Mouse (Mus musculus): ENCODE data around the gene Mien1. TPM values are rescaled to one million over a fixed set of nuclear protein-coding genes. Genes with fewer than 3 reads are reported as not detected.

Mien1 gene
- total and polyA plus RNA-seq, 3 experiments: 43.0 to 93.5 (median 88.5) TPM

Other genes starting within 250 kb of the Mien1 start
- gene Med1, start 245.7 kb downstream of the Mien1 start, total RNA-seq (2021): 10 to 100 TPM; 51.9 to 70.1 TPM
- 9.3 and 17.5 TPM in 2 replicates for gene Med1, start 245.7 kb downstream of the Mien1 start, polyA plus RNA-seq (2012; rRNA removed)
- gene Cdk12, start 235.9 kb downstream of the Mien1 start, total RNA-seq (2021): 10 to 100 TPM; 33.0 to 52.8 TPM
- 7.4 and 8.3 TPM in 2 replicates for gene Cdk12, start 235.9 kb downstream of the Mien1 start, polyA plus RNA-seq (2012; rRNA removed)
- gene Neurod2, start 109.3 kb downstream of the Mien1 start, total RNA-seq (2021): not detected
- not detected in 2 replicates for gene Neurod2, start 109.3 kb downstream of the Mien1 start, polyA plus RNA-seq (2012; rRNA removed)
- under 1 TPM; 0.17 to 0.55 TPM for gene Ppp1r1b, start 90.6 kb downstream of the Mien1 start, total RNA-seq (2021)
- 0.22 and 0.37 TPM in 2 replicates for gene Ppp1r1b, start 90.6 kb downstream of the Mien1 start, polyA plus RNA-seq (2012; rRNA removed)
- 10 to 100 TPM; 20.8 to 23.5 TPM for gene Stard3, start 80.6 kb downstream of the Mien1 start, total RNA-seq (2021)
- 65.3 and 67.8 TPM in 2 replicates for gene Stard3, start 80.6 kb downstream of the Mien1 start, polyA plus RNA-seq (2012; rRNA removed)
- gene Tcap, start 55.2 kb downstream of the Mien1 start, total RNA-seq (2021): under 1 TPM; 0.31 to 0.32 TPM
- gene Tcap, start 55.2 kb downstream of the Mien1 start, polyA plus RNA-seq (2012; rRNA removed): 0.46 and 0.54 TPM in 2 replicates
- gene Pnmt, start 52.5 kb downstream of the Mien1 start, total RNA-seq (2021): 100 to 1,000 TPM; 314 to 601 TPM
- 379 and 598 TPM in 2 replicates for gene Pnmt, start 52.5 kb downstream of the Mien1 start, polyA plus RNA-seq (2012; rRNA removed)
- 1 to 10 TPM; 4.7 to 5.9 TPM for gene Pgap3, start 38.5 kb downstream of the Mien1 start, total RNA-seq (2021)
- 18.4 and 20.3 TPM in 2 replicates for gene Pgap3, start 38.5 kb downstream of the Mien1 start, polyA plus RNA-seq (2012; rRNA removed)
- gene Erbb2, start 26.5 kb downstream of the Mien1 start, total RNA-seq (2021): 1 to 10 TPM; 2.4 to 5.9 TPM
- 7.0 and 7.2 TPM in 2 replicates for gene Erbb2, start 26.5 kb downstream of the Mien1 start, polyA plus RNA-seq (2012; rRNA removed)
- under 1 TPM; 0.35 to 0.45 TPM for gene Grb7, start 7.4 kb upstream of the Mien1 start, total RNA-seq (2021)
- 0.97 and 1.1 TPM in 2 replicates for gene Grb7, start 7.4 kb upstream of the Mien1 start, polyA plus RNA-seq (2012; rRNA removed)
- gene Ikzf3, start 107.0 kb upstream of the Mien1 start, total RNA-seq (2021): under 1 TPM; 0.72 to 0.86 TPM
- gene Ikzf3, start 107.0 kb upstream of the Mien1 start, polyA plus RNA-seq (2012; rRNA removed): 0.10 and 0.36 TPM in 2 replicates
- gene Zpbp2, start 112.1 kb upstream of the Mien1 start, total RNA-seq (2021): under 1 TPM; 0.66 to 0.69 TPM
- gene Zpbp2, start 112.1 kb upstream of the Mien1 start, polyA plus RNA-seq (2012; rRNA removed): 0.10 and 0.30 TPM in 2 replicates
- gene Ormdl3, start 148.4 kb upstream of the Mien1 start, total RNA-seq (2021): 100 to 1,000 TPM in 1 of 2 experiments, 10 to 100 TPM in 1; 94.9 to 180 TPM
- 151 and 188 TPM in 2 replicates for gene Ormdl3, start 148.4 kb upstream of the Mien1 start, polyA plus RNA-seq (2012; rRNA removed)
- gene Lrrc3c, start 159.3 kb upstream of the Mien1 start, total RNA-seq (2021): not detected
- gene Lrrc3c, start 159.3 kb upstream of the Mien1 start, polyA plus RNA-seq (2012; rRNA removed): not detected in 2 replicates
- gene Gm12355, start 186.7 kb upstream of the Mien1 start, total RNA-seq (2021): 10 to 100 TPM in 1 of 2 experiments, 1 to 10 TPM in 1; 6.3 to 15.3 TPM
- not detected in 2 replicates for gene Gm12355, start 186.7 kb upstream of the Mien1 start, polyA plus RNA-seq (2012; rRNA removed)
- gene Gsdma3, start 187.4 kb upstream of the Mien1 start, total RNA-seq (2021): 10 to 100 TPM in 1 of 2 experiments, 1 to 10 TPM in 1; 4.7 to 19.4 TPM
- not detected in 2 replicates for gene Gsdma3, start 187.4 kb upstream of the Mien1 start, polyA plus RNA-seq (2012; rRNA removed)
- under 1 TPM; 0.35 to 0.69 TPM for gene Gsdma2, start 207.8 kb upstream of the Mien1 start, total RNA-seq (2021)
- 0.12 TPM in 2 replicates for gene Gsdma2, start 207.8 kb upstream of the Mien1 start, polyA plus RNA-seq (2012; rRNA removed)
- not detected for gene Gsdma, start 225.4 kb upstream of the Mien1 start, total RNA-seq (2021)
- not detected in 2 replicates for gene Gsdma, start 225.4 kb upstream of the Mien1 start, polyA plus RNA-seq (2012; rRNA removed)
- gene Psmd3, start 243.6 kb upstream of the Mien1 start, total RNA-seq (2021): 100 to 1,000 TPM; 128 to 130 TPM
- 177 and 195 TPM in 2 replicates for gene Psmd3, start 243.6 kb upstream of the Mien1 start, polyA plus RNA-seq (2012; rRNA removed)

Measured in adrenal gland, adult 2 months (tissue).